Mouse (Mus musculus) testis, adult 2 months (tissue): ENCODE data around the gene Mrpl55.

ENCODE experiments used
- CTCF ChIP-seq: fragments of 200-500 bp; IDR thresholded peaks from 2 replicates; pipeline ENCODE4 v1.5.1; 2012; ENCODE audit warnings: low read depth, mild to moderate bottlenecking, inconsistent platforms, low read length, moderate library complexity; ENCODE audit not compliant: control insufficient read depth, insufficient read depth, insufficient replicate concordance
- POLR2A ChIP-seq: fragments of 200-500 bp; IDR thresholded peaks from 2 replicates; pipeline ENCODE4 v1.6.1; 2012; ENCODE audit warnings: low read depth, mild to moderate bottlenecking, inconsistent platforms, low read length, moderate library complexity; ENCODE audit not compliant: control insufficient read depth

GRCm38 (mm10) chr11:59161398-59161797, 40.9 kb upstream of the Mrpl55 start:
- no peak for TF ChIP-seq POLR2A
- TF ChIP-seq CTCF = no peak
